Mouse (Mus musculus): ENCODE measurements around the gene Dgkh. TPM values are rescaled to one million over a fixed set of nuclear protein-coding genes. Genes with fewer than 3 reads are reported as not detected.
"Not testable (repeated sequence)": the region's sequence is repeated elsewhere in the genome, so short reads cannot be mapped to it uniquely, and the experiment has no call there.

Gene Dgkh
- total RNA-seq, 2 experiments from 2014 or later: 76.6 to 81.8 TPM

DNA sequence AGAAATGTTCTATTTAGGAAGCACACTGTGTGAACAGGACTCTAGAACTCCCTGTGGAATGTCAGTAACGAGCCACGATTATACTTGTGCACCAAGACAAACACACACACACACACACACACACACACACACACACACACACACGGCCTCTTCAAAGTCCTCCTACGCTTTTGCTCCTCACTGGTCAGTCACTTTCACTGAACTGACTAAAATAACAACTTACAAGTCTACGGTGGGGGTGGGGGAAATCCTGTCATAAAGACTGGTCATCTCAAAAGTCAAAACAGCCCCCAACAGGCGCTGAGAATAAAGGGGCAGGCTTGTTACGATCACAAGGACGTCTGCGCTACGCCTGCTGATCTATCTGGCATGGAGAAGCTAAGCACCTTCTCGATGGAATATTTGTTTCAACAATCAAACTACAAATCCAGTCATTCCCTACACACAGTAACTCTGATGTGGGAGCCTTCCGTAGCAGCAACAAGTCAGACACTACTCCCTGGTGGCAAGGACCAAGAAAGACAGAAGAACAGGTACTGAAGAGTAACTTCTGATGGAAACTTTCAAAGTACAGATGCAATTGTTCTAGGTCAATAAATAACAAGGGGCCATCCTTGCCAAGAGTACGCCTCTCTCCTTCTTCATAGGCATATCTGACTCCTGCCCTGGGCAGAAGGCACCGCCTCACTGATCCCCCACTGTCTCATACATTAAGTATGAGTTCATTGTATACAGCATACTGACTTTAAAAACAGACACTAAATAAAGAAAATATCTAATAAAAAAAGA, 96.8 kb downstream of the Dgkh start:
- no peak for DNase-seq (ENCODE audit: low spot score in 2 of 2)

DNA sequence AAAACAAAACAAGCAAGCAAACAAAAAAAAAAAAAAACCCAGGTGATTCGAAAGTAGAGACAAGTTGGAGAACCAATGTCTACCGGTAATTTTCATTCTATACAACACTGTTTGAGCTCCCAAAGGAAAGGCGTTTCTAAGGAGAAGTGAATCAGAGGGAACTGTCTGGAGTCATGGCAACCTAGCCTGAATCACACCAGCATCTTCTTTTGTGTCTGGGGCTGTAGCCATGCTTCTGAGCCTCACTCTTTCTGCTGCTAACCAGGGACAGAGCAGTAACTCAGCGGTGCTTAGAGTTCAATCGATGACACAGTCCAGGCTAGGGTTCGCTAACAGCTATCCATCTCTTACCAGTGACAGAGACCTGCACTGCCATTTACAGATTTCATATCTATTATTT, 99.8 kb downstream of the Dgkh start:
- no peak for DNase-seq (ENCODE audit: low spot score in 2 of 2)

DNA sequence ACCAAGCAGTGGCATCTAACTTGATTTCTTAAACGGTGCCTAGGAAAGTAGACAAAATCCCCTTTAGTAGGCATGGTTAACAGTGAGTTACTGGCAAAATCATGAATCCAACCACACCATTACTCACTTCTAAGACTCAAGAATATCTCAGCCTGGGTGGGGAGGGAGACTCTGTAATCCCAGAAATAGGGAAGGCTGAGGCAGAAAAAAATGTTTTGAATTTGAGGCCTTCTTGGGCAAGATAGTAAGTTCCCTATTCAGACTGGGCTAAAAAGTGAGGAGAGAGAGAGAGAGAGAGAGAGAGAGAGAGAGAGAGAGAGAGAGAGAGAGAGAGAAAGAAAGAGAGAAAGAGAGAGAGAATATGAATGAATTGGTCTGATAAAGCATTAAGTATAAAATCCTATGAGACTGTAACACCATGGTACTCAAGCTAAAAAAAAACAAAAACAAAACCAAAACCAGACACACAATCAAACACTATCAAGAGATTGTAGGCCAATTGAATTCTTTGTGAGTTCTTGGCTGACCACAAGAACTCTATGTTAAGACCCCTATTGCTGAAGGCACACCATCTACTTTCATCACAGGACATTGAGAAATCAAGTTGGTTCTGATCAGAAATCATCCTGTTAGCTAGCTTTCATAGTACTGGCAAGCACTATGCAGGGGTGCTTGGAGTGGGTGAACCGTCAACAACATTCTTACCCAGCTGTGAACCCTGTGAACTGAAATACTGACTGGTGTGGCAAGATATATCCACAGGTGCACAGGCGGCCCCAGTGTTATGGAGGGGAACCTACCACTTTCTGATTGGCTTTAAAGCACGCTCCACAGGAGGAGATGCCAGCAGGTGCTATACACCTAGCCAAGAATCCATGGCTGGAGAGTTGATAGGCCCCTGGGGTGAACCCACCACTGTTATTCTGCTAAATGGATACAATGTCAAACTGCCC, 101.4 kb downstream of the Dgkh start:
- no peak for DNase-seq (ENCODE audit: low spot score in 2 of 2)

DNA sequence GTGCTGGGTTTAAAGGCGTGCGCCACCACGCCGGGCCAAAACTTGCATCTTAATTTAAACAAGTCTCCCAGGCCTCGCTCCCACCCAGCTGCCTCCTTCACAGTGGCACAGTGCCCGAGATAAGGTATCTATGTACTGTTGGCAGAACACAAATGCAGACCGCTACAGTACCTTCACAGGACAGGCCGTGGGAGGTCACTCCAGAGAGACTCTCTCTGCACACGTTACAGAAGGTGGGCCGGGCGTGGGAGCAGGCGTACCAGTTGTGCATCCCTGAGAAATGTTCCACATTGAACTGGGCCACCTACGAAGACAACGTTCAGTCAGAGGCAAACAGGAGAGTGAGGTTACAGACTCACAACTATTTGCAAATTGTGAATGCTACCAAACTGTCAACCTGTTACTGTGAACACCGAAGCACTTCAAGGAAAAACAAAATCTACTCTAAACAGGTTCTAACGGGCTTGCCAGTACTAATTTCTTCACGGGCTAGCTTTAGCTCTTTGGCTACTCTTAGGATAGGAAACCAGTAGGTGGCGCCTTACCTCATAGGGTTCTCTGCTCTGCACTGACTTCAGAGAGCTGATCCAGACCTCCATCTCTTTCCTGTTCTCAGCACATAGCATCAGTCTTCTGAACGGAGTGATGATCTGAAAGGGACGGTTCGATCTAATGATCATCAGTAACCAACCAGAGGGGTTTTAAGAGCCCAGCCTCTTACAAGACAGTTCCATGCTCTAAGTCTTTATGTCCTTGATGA, 104.9 kb downstream of the Dgkh start:
- DNase-seq (ENCODE audit: low spot score in 2 of 2): no peak

DNA sequence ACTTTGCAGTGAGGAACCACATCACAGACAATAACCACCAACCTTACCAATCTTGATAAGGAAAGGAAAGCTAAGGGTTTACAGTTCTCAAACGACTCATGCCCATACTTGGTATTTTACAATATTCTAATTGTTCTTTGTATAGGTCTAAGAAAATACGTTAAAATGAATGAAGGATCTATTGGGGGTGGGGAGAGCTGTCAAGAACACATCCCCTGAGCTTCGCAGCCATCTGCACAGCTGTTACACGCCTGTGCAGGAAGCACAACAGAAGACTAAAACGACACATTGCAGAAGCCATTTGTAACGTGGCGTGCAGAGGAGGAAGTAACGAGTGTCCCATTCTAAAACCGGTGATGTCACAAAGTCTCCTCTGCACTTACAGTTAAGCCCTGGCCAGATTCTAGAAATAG, 113.7 kb downstream of the Dgkh start:
- no peak for DNase-seq (ENCODE audit: low spot score in 2 of 2)

DNA sequence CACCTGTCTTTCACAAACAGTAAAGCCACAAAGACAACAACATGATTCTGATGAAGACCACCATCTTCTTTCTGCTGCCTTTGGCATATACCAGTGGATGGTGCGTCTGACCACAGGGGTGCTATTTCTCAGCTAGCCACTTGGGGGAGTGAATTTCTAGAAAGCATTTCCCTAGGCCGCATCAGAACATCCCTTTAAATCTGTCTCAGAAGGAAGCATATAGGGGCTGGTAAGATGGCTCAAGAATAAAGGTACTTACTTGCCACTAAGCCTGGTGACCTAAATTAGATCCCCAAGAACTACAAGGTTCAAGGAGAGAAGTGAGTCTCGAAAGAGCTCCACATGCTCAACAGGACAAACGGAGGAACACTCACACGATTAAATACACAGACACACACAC, 119.0 kb downstream of the Dgkh start:
- peak in 1 of 2 experiments; percentile 37 for DNase-seq (ENCODE audit: low spot score in 2 of 2)

DNA sequence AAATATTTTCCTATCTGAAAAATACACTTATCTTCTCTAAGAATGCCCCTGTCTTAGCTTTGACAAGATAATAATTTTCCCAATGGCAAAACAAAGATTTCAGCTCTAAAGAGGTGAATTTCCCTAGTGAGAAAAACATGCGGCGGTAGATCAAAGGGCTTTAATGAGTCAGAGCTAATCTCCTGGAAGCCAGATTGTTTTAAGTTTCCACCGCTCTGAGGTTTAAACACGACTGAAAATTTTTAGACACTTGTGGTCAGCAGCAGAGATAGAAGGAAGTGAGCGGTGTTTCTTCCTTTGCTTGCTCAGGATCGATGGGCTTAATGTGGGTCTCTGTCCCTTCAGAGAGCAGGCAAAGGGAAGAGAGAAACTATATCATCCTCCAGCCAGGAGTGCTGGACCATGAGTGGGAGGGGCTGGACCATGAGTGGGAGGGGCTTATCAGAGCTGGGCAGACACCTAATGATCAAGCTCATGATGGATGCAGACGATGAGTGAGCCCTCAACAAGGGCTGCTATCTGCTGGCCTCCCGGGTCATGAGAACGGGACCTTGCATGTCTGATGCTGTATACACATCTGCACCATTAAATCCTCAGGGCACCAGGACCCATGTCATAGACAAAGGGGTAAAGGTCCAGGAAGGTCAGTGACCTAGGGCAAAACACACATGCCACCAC, 120.3 kb downstream of the Dgkh start:
- DNase-seq (ENCODE audit: low spot score in 2 of 2): no peak

DNA sequence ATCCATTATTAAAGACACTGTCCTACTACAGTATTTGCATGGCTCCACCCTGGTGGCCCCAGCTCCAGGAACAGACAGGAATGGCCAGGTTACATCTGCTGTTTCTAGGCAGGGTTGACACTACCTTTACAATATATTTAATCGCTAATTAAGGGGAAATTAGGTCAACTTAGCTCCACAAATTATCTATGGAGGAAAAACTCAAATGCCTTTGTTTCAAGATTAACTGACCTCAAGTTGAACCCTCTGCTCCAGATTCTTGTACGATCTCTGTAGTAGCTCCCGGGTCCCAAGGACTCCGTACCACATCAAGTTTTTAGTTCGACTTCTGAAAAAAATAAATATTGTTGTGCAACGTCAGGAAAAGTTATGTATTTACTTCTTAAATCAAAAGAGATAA, 137.7 kb downstream of the Dgkh start:
- DNase-seq (ENCODE audit: low spot score in 2 of 2): no peak

DNA sequence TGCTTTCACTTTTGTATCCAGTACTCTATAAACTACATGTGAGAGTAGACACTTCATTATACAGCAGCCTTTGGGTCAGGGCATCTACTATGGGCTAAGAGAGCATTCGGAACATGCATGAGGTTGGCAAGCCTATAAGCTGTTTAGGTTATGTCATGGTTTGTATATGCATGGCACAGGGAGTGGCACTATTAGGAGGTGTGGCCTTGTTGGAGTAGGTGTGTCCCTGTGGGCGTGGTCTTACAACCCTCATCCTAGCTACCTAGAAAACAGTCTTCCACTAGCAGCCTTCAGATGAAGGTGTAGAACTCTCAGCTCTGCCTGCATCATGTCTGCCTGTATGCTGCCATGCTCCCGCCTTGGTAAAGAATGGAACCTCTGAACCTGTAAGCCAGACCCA, 139.6 kb downstream of the Dgkh start:
- no peak for DNase-seq (ENCODE audit: low spot score in 2 of 2)

DNA sequence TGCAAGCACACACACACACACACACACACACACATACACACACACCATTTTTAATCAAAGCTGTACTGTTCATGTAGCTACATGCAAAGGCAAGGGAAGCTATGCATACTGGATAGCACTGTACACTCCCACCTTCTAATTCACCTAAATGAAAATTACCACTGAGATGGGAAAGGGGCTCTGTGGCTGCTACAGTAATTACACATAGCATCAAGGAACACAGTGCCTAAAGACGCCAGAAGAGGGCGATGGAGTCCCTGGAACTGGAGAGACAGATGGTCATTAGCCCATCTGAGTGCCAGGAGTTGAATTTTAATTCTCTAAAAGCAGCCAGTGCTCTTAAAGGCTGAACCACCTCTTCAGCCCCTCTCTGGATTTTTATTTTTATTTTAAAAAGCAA, 142.2 kb downstream of the Dgkh start:
- DNase-seq (ENCODE audit: low spot score in 2 of 2): peak; percentile 67 to 70

DNA sequence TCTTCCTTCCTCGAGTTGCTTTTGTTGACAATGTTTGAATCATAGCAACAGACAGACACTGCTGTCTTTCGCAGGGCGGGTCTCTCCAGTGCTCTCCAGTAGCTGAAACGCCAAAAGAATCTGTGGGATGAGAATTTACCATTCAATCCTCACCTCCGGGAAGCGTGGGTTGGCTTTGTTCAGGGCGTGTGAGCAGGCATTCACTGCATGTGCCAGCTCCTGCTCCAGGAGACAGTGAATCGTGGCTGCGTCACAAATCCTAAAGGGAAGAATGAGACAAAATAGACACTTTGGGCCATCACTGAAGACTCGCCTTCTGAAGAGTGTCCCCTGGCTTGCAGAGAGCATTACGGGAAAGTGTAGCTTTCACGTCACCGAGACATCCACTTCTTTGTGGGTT, 148.4 kb downstream of the Dgkh start:
- no peak for DNase-seq (ENCODE audit: low spot score in 2 of 2)

DNA sequence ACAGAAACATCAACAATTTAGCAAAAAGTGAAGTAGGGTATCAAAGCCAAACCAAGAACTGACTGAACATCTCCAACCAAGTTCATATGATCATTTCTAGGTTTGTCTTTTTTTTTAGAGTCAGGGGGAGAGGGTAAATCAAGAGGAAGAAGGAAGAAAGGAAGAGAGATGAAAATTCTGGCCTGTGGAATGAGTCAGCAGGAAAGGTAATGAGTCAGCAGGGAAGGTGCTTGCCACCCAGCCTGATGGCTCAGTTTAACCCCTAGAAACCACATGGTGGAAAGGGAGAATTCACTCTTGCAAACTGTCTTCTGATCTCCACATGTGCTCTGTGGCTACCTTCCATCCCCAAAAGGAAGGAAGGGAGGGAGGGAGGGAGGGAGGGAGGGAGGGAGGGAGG, 149.4 kb downstream of the Dgkh start:
- no peak for DNase-seq (ENCODE audit: low spot score in 2 of 2)

DNA sequence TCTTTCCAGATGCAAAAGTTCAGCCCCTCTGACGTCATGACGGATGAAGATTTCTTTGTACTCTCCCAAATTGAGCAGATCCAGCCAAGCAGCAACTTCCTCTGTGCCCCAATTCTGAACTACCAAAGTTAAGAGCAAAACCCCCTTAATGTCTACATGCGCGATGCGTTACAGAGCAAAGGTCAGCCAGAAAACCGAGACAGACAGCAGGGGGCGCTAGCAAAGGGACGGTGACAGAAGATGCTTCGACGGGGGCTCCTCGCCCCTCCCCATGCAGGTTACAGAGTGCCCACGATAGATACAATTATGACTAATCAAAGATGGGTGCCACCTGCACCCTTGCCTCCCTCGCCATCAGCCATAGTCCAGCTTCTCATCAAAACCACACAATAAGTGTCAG, 156.7 kb downstream of the Dgkh start:
- no peak for DNase-seq (ENCODE audit: low spot score in 2 of 2)

DNA sequence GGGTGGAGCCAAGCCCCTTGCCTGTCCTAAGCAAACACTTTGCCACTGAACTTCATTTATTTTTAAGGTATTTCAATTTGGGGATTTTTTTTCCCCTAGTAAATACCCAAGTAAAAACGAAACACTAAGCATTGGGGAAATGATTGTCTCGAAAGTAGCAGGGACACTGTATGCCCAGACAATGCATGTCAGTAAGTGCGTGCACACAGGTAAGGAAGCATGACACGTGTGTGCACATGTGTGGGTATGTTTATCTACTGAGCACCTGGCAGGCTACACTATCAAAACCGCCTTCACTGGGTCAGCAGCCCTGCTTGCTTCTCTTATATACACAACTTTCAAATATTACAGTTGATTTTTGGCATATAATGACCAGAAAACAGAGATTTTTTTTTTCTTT, 164.2 kb downstream of the Dgkh start:
- DNase-seq (ENCODE audit: low spot score in 2 of 2): no peak

DNA sequence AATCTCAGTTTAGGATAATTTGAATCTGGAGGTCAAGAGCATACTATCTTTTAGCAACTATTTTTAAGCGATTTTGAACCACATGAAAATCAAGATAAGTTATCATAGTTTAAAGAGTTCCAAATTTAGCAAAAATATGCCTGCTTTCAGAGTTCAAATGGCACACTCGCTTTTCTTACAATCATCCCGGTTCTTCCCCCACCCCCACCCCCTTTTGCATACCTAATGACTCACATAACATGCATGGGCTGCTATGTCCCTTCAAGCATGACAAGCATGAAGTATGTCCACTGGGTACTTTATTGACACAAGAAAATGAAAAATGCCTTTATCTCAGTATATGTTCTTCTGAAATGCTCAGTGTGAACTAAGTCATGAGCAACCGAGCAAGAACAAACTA, 166.1 kb downstream of the Dgkh start:
- no peak for DNase-seq (ENCODE audit: low spot score in 2 of 2)

DNA sequence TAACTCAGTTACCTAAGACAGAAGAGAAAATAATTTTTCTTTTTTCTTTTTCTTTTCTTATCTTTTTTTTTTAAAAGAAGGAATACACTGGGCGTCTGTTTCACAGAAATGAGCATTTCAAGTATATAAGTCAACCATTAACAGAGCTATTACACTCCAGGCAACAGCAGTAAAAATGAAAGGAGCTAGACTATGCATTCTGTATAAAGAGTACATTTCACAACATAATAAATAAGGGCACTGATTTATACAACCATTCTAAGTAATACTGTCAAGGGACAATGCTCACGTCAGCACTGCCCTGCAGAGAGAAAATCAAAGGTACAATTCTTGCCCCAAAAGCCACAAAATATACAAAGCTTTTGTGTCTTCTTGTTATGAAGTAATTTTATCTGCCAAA, 168.3 kb downstream of the Dgkh start:
- no peak for DNase-seq (ENCODE audit: low spot score in 2 of 2)

DNA sequence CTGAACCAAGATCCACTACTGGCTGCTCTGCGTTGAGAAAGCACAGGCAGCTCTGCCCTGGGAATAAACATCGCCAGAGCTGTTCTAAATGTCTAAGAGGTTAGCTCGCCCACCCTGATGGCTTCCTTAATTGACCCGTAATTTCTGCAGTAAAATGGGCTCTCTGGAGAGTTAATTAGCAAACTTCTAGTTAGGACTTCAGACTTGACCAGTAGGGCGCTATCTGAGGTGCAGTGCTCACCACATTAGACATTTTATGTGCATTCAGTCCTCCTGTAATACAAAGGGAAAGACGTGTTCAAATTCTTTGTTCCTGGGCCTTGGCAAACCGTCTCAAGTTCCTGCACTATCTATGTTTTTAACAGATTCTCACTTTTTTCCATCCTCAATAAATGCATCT, 169.4 kb downstream of the Dgkh start:
- DNase-seq (ENCODE audit: low spot score in 2 of 2): no peak

DNA sequence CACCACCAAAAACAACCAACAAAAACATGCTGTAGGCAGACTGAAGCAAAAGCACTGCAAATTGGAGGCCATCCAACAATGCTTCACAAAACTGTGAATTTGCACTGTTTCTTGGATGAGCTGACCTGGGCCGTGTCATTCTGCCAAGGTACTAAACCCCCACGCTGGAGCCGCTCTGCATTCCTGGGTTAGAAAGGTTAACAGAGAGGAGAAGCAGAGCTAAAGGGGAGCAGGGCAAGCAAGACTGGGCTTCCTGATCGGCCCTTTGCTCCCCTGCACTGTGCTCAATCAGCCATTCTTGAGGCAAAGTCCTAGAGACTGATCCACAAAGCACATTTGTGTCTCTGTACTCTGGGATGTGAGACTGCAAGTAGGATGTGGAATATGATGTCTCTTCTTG, 170.5 kb downstream of the Dgkh start:
- DNase-seq (ENCODE audit: low spot score in 2 of 2): no peak

DNA sequence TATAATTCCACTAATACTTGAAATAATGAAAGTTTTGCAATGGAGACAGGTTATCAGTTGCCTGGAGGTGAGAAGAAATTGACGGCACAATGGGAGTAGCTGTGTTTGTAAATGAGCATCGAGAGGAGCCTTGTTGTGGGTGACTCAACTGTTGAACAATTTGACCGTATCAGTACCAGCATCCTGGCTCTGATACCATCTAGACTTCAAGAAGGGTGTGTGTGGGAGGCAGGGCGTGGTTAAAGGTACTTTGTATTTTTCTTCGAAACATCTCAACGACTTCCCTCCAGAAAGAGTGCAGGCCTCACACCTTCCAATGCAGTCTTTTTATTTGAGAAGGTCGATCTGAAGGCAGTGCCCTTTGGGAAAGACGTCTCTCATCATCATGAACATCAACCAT, 173.5 kb downstream of the Dgkh start:
- no peak for DNase-seq (ENCODE audit: low spot score in 2 of 2)

DNA sequence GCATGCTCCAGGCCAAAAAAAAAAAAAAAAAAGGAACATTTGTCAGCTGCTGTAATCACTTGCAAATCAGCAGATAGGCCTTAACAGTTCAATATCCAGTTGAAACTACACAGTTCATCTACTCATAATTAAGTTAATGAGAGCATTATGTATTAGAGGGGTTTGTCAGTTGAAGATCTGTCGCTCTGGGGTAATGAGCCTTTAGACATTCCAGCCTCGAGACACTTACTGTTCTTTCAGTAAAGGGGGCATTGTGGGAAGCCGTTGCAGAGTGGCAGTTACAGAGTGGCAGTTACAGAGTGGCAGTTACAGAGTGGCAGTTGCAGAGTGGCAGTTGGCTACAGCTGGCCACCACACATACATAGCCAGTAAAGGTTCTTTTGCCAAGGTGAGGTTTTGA, 177.7 kb downstream of the Dgkh start:
- not testable (repeated sequence) for DNase-seq (ENCODE audit: low spot score in 2 of 2)

DNA sequence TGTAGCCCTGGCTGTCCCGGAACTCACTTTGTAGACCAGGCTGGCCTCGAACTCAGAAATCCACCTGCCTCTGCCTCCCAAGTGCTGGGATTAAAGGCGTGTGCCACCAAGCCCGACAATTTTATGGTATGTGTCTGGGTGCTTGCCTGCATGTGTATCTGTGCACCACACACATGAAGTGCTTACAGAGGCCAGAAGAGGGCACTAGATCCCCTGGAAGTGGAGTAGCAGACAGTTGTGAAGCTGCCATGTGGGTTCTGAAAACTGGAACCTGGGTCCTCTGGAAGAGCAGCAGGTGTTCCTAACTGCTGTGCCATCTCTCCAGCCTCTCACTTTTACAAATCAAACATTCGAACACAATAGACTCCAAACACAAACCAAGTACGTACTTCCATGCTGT, 178.9 kb downstream of the Dgkh start:
- no peak for DNase-seq (ENCODE audit: low spot score in 2 of 2)

Data from layer of hippocampus, postnatal 14 days (tissue).